30 mouse cellular contexts compared by ENCODE assay signal in the genomic region with DNA sequence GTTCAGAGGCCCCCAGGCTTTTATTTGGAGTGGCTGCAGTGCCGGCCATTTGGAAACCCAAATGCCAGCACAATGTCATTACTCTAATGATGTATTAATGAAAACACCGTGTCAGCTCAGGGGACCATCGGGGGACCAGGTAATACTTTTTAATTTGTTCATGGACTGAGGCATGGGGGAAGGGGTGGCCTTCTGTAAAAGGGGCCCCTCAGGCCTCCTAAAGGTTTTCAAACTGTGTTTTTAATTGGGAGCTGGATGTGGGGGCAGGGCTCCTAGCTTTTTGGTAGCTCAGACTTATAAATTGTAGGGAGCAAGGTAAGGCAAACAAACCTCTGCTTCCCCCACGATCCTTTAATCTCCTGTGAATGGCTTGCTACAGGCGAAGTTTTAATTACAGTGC. TPM values are rescaled to one million over a fixed set of nuclear protein-coding genes. Genes with fewer than 3 reads are reported as not detected.
DNase-seq lines count a peak whose midpoint lies in the region; ATAC-seq and TF ChIP-seq lines count a peak whose summit lies in the region.
"Had no signal": no experiment of that assay in that cellular context is flagged by ENCODE, and none has a peak within 500 bp of the region (broad histone marks: within the 10 kb centered on the region; RNA-seq: fewer than 3 reads in every experiment).

No protein-coding gene starts in this region.

- no peak for ATAC-seq in forebrain, embryonic 14.5 days
- 0 out of 2 replicates have a peak, but pooled peaks have one; percentile 41 for ATAC-seq in limb, embryonic 14.5 days (ENCODE audit: low FRiP score, low read depth)
- ATAC-seq in megakaryocyte, adult 5-6 weeks (ENCODE audit: poor library complexity, severe bottlenecking): no peak
- ATAC-seq: CD4-positive, CD25-positive, alpha-beta regulatory T cell, adult 4 months; hindbrain, embryonic 16.5 days; intestine, embryonic 16.5 days; liver, embryonic 12.5 days had no signal

- peak; percentile 31 for DNase-seq in forebrain, embryonic 10.5 days (ENCODE audit: extremely low spot score, low spot score)
- no peak for DNase-seq in forebrain, embryonic 14.5 days (ENCODE audit: low spot score)
- peak; percentile 25 to 42 for DNase-seq in kidney, adult 8-10 months
- DNase-seq in kidney, postnatal 10 days: no peak
- peak; percentile 23 to 59 for DNase-seq in kidney, postnatal 25 days
- peak; percentile 66 for DNase-seq in limb, embryonic 14.5 days (ENCODE audit: low spot score)
- DNase-seq in spleen, postnatal 14 days (ENCODE audit: low spot score in 2 of 2): no peak
- DNase-seq: adrenal gland, postnatal 25 days; cerebellum, adult 11-12 months; cerebellum, postnatal 14 days; gastrocnemius, postnatal 10 days; layer of hippocampus, postnatal 36 days; lung, adult 18-20 months; lung, postnatal 10 days; thymus, adult 18-20 months; thymus, postnatal 36 days had no signal

- peaks cover 27% of the 10 kb centered on the region for H3K27me3 ChIP-seq in forebrain, embryonic 10.5 days (ENCODE audit: poor library complexity, severe bottlenecking)
- H3K27me3 ChIP-seq in forebrain, embryonic 14.5 days (replicated peaks; ENCODE audit: control insufficient read depth, insufficient read depth, low read length): no peaks in the 10 kb centered on the region
- no peaks in the 10 kb centered on the region for H3K27me3 ChIP-seq in limb, embryonic 14.5 days (ENCODE audit: control insufficient read depth, insufficient read depth, low read length)
- H3K27me3 ChIP-seq: embryonic facial prominence, embryonic 15.5 days; liver, embryonic 12.5 days had no signal

- no peaks in the 10 kb centered on the region for H3K36me3 ChIP-seq in forebrain, embryonic 10.5 days (replicated peaks)
- H3K36me3 ChIP-seq in forebrain, embryonic 14.5 days (ENCODE audit: control insufficient read depth, insufficient read depth, low read length): no peaks in the 10 kb centered on the region
- H3K36me3 ChIP-seq in limb, embryonic 14.5 days (ENCODE audit: control insufficient read depth, insufficient read depth, low read length): no peaks in the 10 kb centered on the region
- H3K36me3 ChIP-seq: embryonic facial prominence, embryonic 15.5 days; hindbrain, embryonic 10.5 days; liver, embryonic 12.5 days had no signal

- no peak overlapping the region for H3K4me2 ChIP-seq in forebrain, embryonic 14.5 days (ENCODE audit: low read length)
- H3K4me2 ChIP-seq in limb, embryonic 14.5 days (replicated peaks; ENCODE audit: low read depth, low read length, severe bottlenecking): 0 out of 2 replicates have a peak overlapping the region, but pooled peaks have one; percentile 4
- H3K4me2 ChIP-seq: embryonic facial prominence, embryonic 15.5 days; heart, embryonic 11.5 days; liver, embryonic 12.5 days; midbrain, embryonic 11.5 days had no signal

- H3K9me3 ChIP-seq in forebrain, embryonic 10.5 days: no peaks in the 10 kb centered on the region
- H3K9me3 ChIP-seq in forebrain, embryonic 14.5 days (replicated peaks; ENCODE audit: control insufficient read depth, low read length): no peaks in the 10 kb centered on the region
- H3K9me3 ChIP-seq in limb, embryonic 14.5 days (ENCODE audit: control insufficient read depth, low read length): no peaks in the 10 kb centered on the region
- H3K9me3 ChIP-seq: embryonic facial prominence, embryonic 15.5 days; hindbrain, embryonic 10.5 days; liver, embryonic 12.5 days had no signal

- TF ChIP-seq POLR2A in limb, embryonic 14.5 days (IDR thresholded peaks at IDR 0.05; ENCODE audit: borderline replicate concordance, extremely low read depth, insufficient read depth, insufficient read length): no peak

- no peak overlapping the region for H3K9ac ChIP-seq in forebrain, embryonic 14.5 days (ENCODE audit: low read length)
- H3K9ac ChIP-seq in limb, embryonic 14.5 days (ENCODE audit: low read depth, low read length, severe bottlenecking): no peak overlapping the region
- H3K9ac ChIP-seq: embryonic facial prominence, embryonic 15.5 days; liver, embryonic 12.5 days had no signal

- H3K4me3 ChIP-seq in forebrain, embryonic 10.5 days: no peak overlapping the region
- no peak overlapping the region for H3K4me3 ChIP-seq in forebrain, embryonic 14.5 days (ENCODE audit: low read depth, low read length)
- no peak overlapping the region for H3K4me3 ChIP-seq in limb, embryonic 14.5 days (replicated peaks; ENCODE audit: low read length)
- H3K4me3 ChIP-seq: embryonic facial prominence, embryonic 15.5 days; hindbrain, embryonic 10.5 days; layer of hippocampus, adult 2 months; liver, embryonic 12.5 days had no signal

- H3K27ac ChIP-seq in forebrain, embryonic 10.5 days: 0 out of 2 replicates have a peak overlapping the region, but pooled peaks have one; percentile 21
- no peak overlapping the region for H3K27ac ChIP-seq in forebrain, embryonic 14.5 days (ENCODE audit: low read depth, low read length)
- no peak overlapping the region for H3K27ac ChIP-seq in limb, embryonic 14.5 days (replicated peaks; ENCODE audit: low read depth, low read length)
- H3K27ac ChIP-seq: embryonic facial prominence, embryonic 15.5 days; hindbrain, embryonic 10.5 days; layer of hippocampus, adult 2 months; liver, embryonic 12.5 days had no signal

- peaks cover 21% of the 10 kb centered on the region for H3K4me1 ChIP-seq in forebrain, embryonic 10.5 days
- peaks cover 2% of the 10 kb centered on the region; the same call in 1 of the 2 replicates for H3K4me1 ChIP-seq in forebrain, embryonic 14.5 days (ENCODE audit: control insufficient read depth, insufficient read depth, low read length)
- H3K4me1 ChIP-seq in limb, embryonic 14.5 days (ENCODE audit: control insufficient read depth, insufficient read depth, low read length): peaks cover 15% of the 10 kb centered on the region
- H3K4me1 ChIP-seq: liver, embryonic 12.5 days had no signal

- WGBS in forebrain, embryonic 10.5 days: 12% methylated on average over 5 of the region's 5 CpGs
- 4% methylated on average over 5 of the region's 5 CpGs for WGBS in forebrain, embryonic 14.5 days
- WGBS in limb, embryonic 14.5 days: 11% methylated on average over 5 of the region's 5 CpGs

RNA-seq across cellular contexts. Expression of gene Lrtm1, which starts 45.4 kb away (rescaled TPM):
- 0.76 and 1.3 TPM in 2 replicates for polyA plus RNA-seq in forebrain, embryonic 10.5 days (2016; fragmentation: Nextera tagmentation; extraction: Ambion mirVana)
- polyA plus RNA-seq in forebrain, embryonic 14.5 days (2014; fragmentation: Nextera tagmentation; extraction: Ambion mirVana): 0.25 TPM in 1 of 2 replicates, not detected in the other
- 0.53 and 0.60 TPM in 2 replicates for polyA plus RNA-seq in limb, embryonic 14.5 days (2012; rRNA removed)
- polyA plus RNA-seq in limb, embryonic 14.5 days (2014; fragmentation: Nextera tagmentation; extraction: Ambion mirVana): 0.84 and 1.4 TPM in 2 replicates
- total RNA-seq in megakaryocyte, adult 5-6 weeks (2015): not detected in 2 replicates
- not detected in 2 replicates for total RNA-seq in megakaryocyte, adult 5-6 weeks (2017)
- total RNA-seq: granulocyte monocyte progenitor cell, adult 5-6 weeks; layer of hippocampus, adult 2 months; layer of hippocampus, postnatal 36 days; left cerebral cortex, postnatal 14 days; monocyte, adult 5-6 weeks; neutrophil, adult 5-6 weeks had no signal
- polyA plus RNA-seq: CD4-positive, CD25-positive, alpha-beta regulatory T cell, adult 4 months; intestine, embryonic 16.5 days; liver, embryonic 12.5 days had no signal

Comparison
In these comparisons a context has a peak if more than half of its experiments do, and no peak if none do; other contexts are left out.
1. DNase-seq: peak in forebrain, embryonic 10.5 days (single experiment), kidney, adult 8-10 months (2 of 2), kidney, postnatal 25 days (2 of 2) and limb, embryonic 14.5 days (single experiment); none in forebrain, embryonic 14.5 days (single experiment), kidney, postnatal 10 days (single experiment) and spleen, postnatal 14 days (0 of 2).